Mouse (Mus musculus) kidney, adult 11 months (tissue): ENCODE results near the gene Tnr.

Experiments used
- DNase-seq: peaks from one replicate; pipeline ENCODE4 v3.0.0; 2022

The Tnr gene

DNA sequence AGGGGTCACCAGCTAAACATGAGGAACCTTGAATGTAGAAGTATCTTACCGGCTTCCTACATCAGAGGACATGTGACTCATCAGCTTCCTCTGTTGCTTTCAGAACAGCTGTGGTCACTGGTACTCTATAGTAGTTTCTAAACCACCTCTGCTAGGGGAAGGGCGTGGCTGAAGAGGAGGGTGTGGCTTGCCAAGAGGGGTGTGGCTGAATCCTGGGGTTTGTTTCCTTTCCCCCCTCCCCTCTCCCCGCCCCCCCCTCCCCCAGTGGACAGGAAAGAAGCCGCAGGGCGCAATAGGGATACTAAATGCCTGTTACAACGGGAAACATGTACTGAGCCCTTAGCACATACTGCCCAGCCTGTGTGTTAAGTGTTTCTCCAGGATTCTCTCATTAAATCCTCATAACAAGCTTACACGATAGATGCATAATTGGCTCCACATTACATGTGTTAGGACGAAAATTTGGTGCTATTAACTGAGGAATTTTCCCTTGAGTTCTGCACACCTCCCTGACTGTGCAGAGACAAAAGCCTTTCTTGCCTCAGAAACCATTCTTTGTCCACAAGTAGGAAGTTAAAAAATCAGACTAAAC, 289.3 kb downstream of the Tnr start:
- DNase-seq, result no peak

DNA sequence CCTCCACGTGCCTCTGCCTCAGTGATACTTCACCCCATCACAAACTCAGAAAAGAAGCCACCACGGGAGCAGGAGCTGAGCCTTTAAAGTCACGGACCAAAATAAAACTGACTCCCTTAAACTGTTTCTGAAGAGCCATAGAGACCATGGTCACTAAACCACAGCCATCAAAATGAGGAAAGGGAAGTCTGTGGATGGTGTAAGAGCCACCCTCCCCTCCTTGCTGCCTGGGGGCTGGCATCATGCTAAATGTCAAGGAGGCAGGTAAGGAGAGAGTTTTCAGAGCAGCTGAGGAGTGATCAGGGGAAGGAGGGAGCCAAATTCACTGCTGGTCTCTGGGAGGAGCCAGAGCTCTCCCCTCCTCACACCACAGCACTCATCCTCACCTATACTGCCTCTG, 290.8 kb downstream of the Tnr start:
- no peak for DNase-seq

DNA sequence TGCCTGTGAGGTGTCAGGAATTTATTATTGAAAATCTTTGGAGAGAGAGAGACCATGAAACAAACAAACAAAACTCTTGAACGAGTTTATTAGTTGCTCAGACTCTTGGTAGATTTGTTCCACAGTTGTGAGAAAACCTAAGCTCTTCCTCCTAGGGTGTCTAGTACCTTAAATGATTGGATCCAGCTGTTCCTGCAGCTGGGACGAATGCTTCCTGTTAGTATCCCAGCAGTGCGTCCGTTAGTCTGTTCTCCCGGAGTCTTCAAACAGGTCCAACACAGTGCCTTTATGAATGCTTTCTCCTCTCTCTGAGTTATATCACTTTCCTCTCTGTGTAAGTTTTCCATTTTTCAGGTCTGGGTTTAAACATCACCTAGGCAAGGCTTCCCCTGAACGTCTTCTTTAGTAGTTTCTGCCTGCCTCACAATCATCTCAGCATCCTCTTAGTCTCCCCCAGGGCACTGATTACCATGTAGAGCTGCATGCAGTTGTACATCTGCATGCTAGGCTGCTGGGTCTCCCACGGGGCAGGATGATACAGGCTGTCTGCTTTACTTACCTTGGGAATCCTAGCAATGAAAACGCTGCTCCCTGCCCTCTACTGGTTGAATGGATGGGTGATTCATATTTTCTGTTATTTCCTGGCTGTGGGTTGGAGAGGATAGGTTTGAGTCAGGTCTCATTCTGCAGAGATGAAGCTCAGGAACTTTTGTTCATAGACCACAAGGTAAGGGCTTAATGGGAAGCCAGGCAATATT, 293.2 kb downstream of the Tnr start:
- no peak for DNase-seq

DNA sequence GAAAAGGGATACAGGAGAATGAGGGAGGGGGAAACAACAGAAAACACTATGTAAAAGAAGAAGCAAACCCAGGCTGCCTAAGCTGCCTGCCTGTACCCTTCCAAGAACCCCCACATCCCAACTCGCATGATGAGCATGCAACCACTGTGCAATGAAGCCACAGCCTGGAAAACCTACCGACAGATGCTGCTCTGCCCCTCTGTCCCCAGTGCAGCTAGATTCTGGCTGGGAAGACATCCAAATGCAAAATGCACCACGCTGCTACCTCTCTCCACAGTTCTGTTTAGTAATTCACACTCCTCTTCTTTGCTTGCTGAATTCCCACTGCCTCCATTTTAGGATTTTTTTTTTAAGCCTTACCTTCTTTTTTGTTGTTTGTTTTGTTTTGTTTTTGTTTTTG, 295.9 kb downstream of the Tnr start:
- DNase-seq, result no peak

DNA sequence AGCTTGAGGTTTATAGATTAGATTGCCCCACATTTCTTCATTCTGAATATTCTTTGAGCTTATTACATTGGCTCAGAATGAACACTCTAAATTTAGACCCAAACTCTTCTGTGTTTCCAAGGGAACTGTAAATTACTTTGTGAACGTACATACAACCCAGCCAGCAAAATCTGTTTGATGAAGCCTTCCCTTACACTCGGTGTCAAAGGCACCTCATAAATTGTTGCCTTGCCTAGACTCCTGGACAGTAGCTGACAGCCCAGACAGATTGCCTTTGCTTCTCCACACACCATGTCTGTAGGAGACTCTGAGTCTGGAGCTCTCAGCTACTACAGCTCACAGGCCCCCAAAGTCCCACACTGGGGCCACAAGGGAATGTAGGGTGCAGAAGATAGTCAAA, 298.8 kb downstream of the Tnr start:
- DNase-seq, result no peak

DNA sequence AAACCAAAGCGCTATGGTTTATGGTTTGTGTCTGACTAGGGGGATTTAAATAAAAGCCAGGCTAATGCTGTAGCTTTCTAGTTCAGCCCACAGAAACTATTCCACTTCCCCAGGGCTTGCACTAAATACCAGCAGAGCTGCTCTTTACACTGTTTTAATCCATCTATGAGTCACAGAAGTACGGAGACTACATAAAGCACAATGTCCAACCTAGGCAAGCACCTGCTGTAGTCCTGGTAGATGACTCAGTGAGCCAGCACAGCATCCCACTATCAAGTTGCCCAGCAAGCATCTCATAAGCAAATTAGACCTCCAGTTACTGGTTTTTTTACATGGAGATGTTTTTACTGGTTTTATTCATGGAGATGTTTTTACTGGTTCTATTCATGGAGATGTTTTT, 305.0 kb downstream of the Tnr start:
- no peak for DNase-seq

DNA sequence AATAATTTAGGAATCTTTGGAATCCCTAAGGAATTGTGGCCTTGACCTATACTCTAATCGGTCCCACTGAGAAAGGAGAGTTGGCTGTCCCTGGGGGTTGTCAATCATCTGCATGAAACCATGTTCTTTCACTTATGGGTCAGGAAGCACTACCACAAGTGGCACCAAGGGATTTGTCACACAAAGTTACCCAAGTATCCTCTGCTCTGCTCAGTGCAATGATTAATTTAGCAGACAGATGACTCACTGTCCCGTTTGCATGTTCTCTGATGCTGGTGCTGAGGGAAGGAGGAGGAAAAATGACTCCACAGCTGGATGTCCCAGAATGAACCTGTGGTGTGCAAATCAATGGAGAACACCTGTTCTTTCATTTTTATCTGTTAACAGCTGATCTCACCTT, 309.6 kb downstream of the Tnr start:
- no peak for DNase-seq

DNA sequence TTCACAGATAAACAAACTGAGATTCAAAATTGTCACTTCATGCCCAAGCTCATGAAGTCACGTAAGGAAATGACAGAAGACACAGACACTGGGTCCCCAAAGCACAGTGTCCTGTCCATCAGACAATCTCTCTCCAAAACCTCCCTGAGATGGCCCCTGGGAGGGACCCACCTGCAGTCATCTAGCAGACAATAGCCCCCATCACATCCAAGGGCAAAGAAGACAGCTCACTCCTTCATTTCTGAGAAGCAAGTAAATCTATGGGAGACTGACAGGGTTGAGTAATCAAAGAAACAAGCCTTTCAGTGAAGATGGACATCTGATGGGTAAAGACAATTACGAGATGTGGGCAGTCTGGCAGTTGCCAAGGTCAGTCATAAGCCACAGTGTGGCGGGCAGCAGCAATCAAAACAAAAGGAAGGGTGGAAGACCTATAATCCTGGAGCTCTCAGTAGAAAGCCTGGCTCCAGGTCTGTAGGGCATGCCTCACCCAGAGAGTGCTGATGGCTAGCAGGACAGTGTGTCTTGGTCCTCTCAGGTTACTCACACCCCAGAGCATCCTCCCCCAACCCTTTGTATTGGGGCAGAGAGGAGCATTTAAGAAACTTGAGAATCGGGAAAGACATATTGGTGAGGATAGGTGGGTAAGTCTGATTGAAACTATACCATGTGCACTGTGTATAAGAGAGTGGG, 310.2 kb downstream of the Tnr start:
- DNase-seq, result no peak

DNA sequence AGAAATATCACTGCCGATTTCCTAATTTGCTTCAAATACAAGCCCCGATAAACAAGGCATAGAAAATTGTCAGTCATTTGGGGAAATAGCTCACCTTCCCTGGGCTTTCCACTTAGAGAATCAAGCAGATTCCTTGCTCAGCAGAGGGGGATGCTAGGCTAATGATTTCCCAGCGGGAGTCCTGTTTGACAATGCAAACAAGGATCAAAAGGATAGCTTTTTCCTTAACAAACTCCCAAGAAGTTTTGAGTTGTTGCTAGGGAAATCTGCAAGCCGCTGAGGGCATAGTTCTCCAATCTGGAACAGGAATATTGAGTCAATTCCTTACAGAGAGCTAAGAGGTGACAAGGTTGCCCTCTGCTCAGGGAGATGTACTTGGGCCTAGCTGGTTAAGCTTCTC, 311.6 kb downstream of the Tnr start:
- no peak for DNase-seq

DNA sequence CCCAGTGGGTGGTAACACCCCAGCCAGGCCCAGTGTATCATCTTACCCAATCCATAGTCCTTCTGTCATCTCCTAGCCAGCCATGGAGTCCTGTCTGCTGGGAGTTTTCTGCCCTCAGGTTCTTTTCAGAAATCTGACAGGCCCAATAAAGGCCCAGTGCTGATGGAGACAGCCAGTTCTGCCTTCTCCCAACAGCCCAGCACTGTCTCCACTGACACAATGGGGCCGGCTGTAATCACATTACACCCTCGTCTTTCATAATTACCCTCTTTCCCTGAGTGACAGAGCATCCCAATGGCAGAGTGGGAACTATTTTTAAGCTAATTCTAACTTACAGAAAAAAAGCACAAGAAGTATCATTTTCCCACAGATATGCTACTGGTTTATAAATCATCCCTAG, 316.8 kb downstream of the Tnr start:
- DNase-seq, result no peak

DNA sequence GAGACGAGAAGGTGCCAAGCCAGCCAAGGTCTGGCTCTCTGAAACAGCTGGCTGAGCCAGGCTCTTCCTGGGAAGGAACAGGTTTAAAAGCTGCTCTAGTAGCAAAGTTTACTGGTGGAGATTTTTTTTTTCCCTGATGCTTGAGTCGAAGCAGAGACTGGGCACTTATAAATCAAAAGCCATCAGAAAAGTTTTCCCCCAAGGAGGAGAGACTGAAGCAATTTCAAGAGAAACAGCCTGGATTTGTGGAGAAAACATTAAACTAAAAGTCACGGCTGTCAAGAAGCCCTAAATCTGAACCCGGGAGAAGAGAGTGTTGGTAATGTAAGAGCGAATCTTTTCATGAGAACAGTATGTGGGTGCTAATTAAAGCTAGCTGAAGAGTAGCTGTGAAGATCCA, 319.3 kb downstream of the Tnr start:
- no peak for DNase-seq

DNA sequence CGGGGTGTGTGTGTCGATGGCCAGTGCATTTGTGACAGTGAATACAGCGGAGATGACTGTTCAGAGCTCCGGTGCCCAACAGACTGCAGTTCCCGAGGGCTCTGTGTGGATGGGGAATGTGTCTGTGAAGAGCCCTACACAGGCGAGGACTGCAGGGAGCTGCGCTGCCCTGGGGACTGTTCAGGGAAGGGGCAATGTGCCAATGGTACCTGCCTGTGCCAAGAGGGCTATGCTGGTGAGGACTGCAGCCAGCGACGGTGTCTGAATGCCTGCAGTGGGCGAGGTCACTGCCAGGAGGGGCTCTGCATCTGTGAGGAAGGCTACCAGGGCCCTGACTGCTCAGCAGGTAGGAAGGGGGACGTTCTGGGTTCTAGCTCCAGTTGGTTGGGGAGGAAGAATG, 328.5 kb downstream of the Tnr start:
- no peak for DNase-seq

DNA sequence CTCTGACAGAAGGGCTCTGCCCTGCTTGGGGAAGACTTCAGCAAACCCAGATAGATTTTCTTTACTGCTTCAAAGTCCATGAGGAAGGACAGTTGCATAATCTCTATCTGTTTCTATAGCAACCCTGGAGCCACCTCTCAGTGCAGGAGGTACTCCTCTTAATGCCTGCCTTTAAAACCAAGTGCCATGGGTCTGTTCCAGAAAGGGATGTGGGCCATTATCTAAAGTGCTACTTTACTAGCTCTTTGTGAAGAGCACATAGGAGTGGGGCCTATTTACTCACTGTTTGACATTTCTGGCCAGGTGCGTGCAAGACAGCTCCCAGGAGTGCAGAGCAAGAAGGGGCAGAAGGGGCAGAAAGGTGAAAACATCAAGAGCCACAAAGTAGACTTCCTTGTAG, 330.7 kb downstream of the Tnr start:
- DNase-seq, result no peak

DNA sequence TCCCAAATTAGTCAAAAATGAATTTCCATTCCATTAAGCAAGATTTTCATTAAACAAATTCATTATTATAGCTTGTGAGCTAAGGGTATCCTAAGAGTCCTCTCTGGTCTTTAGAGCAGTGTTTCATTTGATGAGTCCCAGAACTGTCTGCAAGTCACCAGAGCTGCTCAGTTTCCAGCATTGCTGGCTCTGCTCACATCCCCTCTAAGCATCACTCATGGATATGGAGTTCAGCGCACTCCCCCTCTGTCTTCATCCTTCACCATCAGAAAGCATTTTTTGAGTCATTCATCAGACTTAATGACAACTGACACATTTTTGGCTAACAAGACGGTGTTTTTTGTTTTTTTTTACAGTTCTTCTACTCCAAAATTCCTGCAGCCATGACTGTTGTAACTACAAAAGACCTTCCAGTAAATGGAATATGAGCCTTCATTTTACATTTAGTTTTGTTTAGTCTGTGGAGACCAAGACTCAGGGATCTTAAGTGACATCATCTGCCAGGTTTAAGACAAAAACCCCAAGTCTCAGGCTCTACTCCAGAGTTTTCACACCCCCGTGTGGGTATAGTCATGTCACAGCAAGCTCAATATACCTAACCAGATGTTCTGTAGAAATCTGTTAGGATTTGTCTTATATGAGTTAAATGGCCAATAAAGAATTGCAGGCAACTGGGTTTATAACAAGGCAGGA, 338.4 kb downstream of the Tnr start:
- DNase-seq, result no peak

DNA sequence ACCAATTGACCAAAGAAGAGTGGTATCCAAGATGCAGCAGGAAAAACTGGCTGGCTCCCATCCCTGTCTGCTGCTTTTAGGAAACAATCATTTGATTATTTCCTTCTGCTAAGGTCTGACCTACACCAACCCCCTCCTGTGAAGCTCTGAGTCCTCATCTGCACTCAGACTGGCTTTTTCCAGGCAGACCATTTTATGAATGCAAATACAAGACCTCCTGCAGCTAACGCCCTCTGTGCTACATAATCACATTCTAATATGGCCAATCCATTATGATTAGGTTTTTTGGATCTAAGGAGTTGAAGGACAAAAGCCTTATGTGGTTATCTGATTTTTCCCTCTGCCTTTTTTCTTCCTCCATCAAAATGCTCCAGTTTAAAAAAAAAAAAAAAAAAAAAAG, 342.1 kb downstream of the Tnr start:
- DNase-seq, result no peak

DNA sequence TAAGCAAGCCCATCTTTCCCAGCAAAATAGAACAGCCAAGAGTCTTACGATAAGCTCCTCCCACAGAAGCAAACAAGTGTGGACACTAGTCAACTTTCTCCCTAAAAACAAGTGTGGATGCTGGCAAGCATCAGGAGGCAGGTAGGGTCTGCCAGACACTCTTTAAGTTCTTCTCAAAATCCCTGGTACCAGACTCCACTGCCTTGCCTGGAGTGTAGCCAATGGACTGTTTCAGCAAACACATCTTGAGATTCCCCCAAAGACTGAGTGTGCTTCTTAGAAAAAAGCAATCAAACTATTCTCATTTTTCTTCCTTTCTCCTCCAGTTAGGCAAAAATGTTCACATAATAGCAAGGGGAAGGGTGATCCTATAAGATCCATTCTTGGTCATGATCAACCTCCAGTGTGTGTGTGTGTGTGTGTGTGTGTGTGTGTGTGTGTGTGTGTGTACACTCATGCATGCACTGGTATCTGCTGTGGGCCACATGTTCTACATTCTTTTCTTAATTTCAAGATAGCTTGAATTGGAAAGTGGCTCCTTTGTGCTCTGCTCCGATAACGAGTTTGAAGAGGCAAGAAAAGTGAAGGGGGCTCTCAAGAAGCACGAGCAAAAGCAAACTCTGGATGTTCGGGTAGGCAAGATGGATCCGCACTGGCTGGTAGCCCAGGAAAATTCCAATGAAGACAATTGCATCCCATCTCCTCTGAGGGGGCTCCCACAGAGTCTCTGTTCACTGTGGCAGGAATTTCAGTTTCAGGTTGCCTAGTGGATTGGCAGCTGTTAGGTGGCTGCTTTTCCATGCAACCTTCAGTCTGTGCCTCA, 346.3 kb downstream of the Tnr start:
- no peak for DNase-seq

DNA sequence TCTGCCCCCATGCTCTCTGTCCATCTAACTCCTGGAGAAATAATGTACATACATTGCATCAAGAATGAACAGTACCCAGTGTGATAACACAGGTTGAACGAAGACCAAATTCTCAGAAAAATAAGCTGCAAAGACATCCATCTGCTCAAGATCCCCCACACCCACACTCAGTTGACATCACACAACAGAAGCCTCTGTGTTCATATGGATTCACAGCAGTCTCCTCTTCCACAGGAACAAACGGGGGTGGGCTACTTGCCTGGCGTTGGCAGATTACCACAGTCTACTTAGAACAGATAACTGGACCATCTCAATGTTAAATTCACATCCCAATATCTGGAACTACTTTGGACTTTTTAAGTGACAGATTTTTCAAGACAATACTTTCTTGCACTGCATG, 349.3 kb downstream of the Tnr start:
- DNase-seq, result no peak

DNA sequence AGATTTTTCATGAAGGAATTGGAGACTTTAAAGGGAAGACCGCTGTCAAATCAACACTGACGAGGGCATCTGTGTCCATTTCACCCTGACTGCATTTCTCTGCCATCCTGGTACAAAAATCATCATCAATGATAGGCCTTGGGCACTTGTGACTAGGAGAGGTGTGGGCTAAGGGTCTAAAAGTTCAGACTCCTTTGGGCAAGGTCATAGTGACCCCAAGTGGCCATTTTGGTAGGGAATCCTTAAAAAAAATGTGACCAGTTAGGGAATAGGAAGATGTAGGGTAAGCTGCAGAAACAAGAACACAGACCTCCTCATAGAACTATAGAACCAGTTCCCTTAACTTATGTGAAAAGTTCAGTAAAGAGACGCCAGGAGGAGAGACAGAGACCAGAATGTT, 355.1 kb downstream of the Tnr start:
- no peak for DNase-seq

DNA sequence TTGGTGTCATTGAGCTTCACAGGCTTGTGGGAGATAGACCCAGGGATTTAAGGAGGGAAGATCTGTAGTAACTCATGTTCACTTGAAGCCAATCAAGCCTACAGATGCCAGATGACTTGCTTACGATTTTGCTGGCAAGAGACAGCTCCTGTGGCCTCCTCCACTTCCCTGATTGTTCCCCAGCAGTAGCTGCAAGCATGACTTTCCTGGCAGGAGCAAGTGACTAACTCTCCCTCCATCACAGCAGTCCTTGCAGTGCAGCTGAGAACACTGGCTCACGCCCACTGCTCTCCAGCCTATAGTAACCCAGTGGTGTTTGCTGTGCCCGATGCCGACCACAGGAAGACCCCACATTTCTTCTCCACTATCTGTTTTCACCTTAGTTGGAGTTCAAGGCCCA, 356.3 kb downstream of the Tnr start:
- DNase-seq, result no peak

DNA sequence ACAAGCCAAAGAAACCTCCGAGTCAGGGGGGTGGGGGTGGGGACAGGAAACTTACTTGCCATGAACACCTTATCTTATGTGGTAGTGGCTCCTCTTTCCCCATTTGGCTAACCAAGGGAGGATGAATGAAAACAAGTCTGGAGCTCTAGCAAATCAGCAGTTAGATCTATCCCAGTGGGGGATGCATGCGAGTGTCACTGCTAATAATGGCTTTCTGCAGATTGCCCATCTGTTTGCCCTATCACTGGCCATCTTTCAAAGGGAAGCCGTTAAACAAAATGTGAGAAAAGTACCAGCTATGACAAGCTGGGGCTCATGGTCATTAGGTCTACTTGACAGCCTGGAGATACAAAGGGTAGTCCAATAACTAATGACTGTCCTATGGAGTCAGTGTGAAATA, 361.9 kb downstream of the Tnr start:
- DNase-seq, result no peak

DNA sequence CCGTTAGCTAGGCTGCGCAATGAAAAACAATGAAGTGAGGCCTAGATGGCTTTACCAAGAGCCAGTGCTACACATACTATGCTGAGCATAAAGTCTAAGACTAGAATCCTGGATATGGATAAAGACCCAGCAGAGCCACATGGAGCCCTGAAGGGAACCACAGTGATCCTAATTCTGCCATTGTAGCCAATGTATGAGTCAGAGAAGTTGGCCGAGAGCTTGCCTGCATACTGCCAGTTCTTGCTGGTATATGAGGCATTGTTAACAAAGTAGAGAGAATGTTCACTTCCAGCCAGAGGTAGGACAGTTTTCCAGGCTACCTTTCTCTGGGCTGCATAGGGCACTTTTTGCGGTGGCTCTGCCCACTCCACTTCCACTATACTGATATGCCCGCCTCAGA, 365.0 kb downstream of the Tnr start:
- no peak for DNase-seq

DNA sequence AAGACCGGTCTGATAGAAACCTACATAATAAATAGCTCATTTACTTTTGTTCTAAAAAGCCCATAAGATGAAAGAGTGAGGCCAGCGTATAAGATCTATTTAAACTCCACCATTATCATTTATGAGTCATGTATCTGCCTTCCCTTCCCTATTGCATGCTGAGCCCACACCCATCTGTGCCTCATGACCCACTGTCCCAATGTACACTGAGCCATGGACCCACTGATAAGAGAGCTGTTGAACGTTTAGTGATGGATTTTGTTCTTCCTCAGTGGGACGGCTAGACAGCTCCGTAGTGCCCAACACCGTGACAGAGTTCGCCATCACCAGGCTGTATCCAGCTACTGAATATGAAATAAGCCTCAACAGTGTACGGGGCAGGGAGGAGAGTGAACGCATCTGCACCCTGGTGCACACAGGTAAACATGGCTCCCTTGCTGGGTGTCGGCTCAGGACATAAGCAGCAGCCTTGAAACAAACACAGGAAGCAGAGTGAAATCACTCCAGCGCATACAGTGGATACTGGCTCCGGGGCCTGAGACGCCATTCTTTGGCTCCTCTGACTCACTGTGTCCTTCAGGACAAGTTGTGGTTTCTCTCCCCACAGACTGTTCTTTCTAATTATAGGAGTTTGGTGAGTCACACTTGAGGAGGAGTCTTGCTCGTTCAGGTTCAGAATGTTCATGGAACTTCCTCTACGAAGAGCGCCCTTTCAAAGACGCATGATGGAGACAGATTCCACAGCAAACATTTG, 365.6 kb downstream of the Tnr start:
- DNase-seq, result no peak
